Mouse (Mus musculus) embryonic fibroblast, embryonic 13.5 days (primary cell): ENCODE measurements around the gene Uba6.

ENCODE experiments used
- CTCF ChIP-seq: IDR thresholded peaks from 2 replicates; pipeline ENCODE4 v1.5.1; 2011; ENCODE audit warnings: mild to moderate bottlenecking, control low read depth, low read length, moderate library complexity, borderline replicate concordance; ENCODE audit not compliant: insufficient read depth
- POLR2A ChIP-seq: IDR thresholded peaks from 2 replicates; pipeline ENCODE4 v1.6.1; 2011; ENCODE audit warnings: low read depth, mild to moderate bottlenecking, control low read depth, low read length, moderate library complexity

GRCm38 (mm10) chr5:86191356-86191755 lies 18.8 kb upstream of the Uba6 start:
- TF ChIP-seq CTCF, result no peak
- TF ChIP-seq POLR2A, result no peak
